Mouse (Mus musculus): ENCODE measurements around the gene Pex6.

DNA sequence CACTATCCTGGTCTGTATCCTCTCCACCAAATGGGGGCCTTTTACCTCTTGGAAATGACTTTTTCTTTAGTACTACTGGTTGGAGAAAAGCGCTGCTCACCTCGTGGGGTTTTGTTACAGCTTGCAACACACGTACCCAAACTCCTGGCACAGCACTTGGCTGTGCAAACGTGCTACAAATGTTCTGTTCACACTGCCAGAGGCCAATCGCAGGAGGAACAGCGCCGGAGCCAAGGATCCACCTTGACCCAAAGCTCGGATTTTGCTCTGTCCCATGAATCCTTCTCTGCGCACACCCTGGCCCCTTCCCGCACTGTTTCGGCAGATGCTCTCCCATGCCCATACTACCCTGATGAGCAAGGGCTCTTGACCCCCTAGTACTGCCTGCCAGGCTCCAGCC is 17.2 kb downstream of the Pex6 start:
- TF ChIP-seq CTCF (IDR thresholded peaks at IDR 0.05; ENCODE audit: low read depth) (no peak), EP300 (IDR thresholded peaks at IDR 0.05; ENCODE audit: low read depth) (no peak)

All from heart, postnatal 0 days (tissue).